Mouse (Mus musculus) spleen, adult 12 weeks (tissue): ENCODE results near the gene H2-Q7.
"Not testable (repeated sequence)": the region's sequence is repeated elsewhere in the genome, so short reads cannot be mapped to it uniquely, and the experiment has no call there.

Source experiments
- DNase-seq: peaks from one replicate; pipeline ENCODE4 v3.0.0; 2022; ENCODE audit warnings: low spot score

Gene H2-Q7

GRCm38 (mm10) chr17:35438885-35439284, at the start of gene H2-Q7:
Gene H2-Q7 (plus strand): TSS chr17:35439155.
- DNase-seq, result peak; percentile 93

DNA sequence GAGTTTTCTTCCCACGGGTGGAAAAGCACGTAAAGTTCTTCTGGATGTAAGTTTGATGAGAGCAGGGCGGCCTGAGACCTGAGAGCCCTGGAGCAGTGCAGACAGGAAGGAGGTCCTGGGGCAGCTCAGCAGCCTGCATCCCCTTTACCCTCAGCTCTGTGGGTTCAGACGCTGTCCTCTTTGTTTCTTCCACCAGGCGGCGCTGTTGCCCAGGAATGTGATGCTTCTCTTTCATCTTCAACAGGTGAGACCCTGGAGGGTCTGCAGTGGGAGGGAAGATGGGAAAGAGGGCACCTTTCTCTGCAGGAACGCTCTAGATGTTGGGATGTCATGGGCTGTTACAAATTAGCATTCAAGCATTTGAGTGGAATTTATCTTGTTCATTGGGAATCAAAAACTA, 49.2 kb upstream of the H2-Q7 start:
- peak; percentile 45 for DNase-seq

DNA sequence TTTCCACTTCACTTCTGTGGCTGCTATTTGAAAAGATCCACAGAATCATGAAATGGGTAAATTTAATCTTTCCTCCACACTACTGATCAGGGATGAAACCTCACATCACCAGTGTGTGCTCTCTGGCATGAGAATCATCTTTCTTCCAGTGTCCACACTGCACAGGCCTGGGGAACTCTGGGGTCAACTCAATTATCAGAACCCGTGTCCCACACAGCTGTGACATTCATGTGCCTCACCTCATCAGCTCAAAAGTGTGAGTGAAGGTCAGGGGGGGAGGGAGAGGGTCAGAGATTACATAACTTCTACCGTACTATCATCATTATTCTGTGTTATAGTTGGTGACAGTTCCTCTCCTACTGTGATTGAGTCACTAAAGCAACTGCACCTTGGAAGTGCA, 46.3 kb upstream of the H2-Q7 start:
- DNase-seq, result not testable (repeated sequence)

DNA sequence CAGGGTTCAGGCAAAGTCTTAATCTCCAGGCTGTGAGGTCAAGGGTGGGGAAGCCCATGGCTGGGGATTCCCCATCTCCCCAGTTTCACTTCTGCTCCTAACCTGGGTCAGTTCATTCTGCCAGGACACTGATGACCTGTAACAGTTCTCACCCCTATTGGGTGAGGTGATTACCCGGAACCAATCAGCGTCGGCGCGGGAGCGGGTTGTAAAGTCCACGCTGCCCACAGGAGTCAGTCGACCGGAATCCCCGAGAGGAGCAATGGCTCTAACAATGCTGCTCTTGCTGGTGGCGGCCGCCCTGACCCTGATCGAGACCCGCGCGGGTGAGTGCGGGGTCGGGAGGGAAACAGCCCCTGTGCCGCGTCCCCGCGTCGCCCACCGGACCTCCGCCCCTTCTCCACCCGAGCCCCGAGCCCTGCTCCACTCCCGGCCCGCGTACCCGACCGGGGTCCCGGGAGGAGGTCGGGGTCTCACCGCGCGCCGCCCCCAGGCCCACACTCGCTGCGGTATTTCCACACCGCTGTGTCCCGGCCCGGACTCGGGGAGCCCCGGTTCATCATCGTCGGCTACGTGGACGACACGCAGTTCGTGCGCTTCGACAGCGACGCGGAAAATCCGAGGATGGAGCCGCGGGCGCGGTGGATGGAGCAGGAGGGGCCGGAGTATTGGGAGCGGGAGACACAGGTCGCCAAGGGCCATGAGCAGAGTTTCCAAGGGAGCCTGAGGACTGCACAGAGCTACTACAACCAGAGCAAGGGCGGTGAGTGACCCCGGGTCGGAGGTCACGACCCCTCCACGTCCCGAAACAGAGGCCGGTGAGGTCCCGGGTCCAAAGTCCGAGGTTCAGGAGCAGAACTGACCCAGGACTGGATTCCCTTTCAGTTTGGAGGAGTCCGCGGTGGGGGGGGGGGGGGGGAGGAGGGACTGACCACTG, 44.8 kb upstream of the H2-Q7 start:
- DNase-seq, result peak; percentile 38

- not testable (repeated sequence) for DNase-seq
These were observed 42.0 kb upstream of the H2-Q7 start for GRCm38 (mm10) chr17:35396956-35397355.

- DNase-seq, result not testable (repeated sequence)
These were observed 25.9 kb upstream of the H2-Q7 start for GRCm38 (mm10) chr17:35413057-35413456.

- not testable (repeated sequence) for DNase-seq
These were observed 23.5 kb upstream of the H2-Q7 start for GRCm38 (mm10) chr17:35415273-35416129.

DNA sequence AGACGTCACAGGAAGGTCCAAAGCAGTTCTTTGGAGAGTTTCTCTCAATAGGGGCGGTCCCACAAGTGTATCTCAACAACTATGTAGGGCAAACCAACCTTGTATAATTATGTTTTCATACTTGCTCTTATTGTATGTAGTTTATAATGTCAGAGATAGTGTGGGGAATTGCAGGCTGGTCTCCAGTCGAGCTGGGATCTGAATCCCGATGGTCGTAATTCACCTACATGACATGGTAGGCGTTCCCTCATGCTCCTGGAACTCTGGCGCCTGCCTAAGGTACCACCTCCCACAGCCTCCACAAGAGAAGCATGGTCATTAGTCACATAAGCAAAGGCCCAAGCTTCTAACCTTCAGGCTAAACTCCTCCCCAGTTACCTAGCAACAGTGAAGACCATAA, 20.2 kb upstream of the H2-Q7 start:
- no peak for DNase-seq

GRCm38 (mm10) chr17:35419564-35419963, 19.4 kb upstream of the H2-Q7 start:
- DNase-seq, result not testable (repeated sequence)

- DNase-seq, result peak; percentile 43
These were observed 18.6 kb upstream of the H2-Q7 start for GRCm38 (mm10) chr17:35420206-35420810.

DNA sequence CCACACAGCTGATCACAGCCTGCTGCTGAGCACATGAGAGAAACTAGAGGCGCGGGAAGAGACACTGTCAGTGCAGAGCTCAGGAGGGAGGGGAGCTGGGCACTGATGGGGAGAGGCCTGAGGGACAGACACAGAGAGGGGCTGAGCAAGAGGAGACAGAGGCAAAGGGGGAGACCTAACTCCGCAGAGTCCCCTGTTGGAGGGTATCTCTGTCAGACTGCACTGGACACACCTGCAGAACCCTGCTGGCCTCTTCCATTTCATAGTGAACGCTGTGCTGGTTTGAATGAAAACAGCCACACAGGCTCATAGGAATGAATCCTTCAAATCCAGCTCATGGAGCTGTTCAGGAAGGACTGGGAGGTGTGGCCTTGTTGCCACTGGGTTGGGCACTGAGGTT, 17.6 kb upstream of the H2-Q7 start:
- not testable (repeated sequence) for DNase-seq

DNA sequence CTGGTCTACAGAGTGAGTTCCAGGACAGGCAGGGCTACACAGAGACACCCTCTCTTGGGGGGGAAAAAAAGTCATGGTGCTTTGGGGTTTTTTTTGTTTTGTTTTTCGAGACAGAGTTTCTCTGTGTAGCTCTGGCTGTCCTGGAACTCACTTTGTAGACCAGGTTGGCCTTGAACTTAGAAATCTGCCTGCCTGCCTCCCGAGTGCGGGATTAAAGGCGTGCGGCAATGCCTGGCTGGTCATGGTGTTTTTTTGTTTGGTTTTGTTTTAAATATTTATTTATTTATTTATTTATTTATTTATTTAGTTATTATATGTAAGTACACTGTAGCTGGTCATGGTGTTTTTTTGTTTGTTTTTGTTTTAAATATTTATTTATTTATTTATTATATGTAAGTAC, 16.6 kb upstream of the H2-Q7 start:
- DNase-seq, result not testable (repeated sequence)

DNA sequence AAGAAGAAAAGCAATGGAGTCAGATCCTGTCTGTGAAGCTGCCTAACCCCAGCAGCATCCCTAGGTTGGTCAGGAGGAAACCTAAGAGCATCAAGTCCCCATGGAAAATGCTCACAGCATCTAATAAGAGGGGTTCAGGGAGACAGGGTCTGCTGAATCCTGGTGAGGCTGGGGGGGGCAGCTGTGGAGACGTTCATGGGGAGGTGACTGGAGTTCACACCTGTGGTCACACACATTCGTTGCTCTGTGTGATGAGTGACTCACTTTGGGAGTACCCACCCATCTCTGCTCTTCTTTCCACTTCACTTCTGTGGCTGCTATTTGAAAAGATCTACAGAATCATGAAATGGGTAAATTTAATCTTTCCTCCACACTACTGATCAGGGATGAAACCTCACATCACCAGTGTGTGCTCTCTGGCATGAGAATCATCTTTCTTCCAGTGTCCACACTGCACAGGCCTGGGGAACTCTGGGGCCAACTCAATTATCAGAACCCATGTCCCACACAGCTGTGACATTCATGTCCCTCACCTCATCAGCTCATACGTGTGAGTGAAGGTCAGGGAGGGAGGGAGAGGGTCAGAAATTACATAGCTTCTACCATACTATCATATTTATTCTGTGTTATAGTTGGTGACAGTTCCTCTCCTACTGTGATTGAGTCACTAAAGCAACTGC, 15.7 kb upstream of the H2-Q7 start:
- not testable (repeated sequence) for DNase-seq

- DNase-seq, result peak; percentile 1
These were observed 14.8 kb upstream of the H2-Q7 start for GRCm38 (mm10) chr17:35424106-35424505.

DNA sequence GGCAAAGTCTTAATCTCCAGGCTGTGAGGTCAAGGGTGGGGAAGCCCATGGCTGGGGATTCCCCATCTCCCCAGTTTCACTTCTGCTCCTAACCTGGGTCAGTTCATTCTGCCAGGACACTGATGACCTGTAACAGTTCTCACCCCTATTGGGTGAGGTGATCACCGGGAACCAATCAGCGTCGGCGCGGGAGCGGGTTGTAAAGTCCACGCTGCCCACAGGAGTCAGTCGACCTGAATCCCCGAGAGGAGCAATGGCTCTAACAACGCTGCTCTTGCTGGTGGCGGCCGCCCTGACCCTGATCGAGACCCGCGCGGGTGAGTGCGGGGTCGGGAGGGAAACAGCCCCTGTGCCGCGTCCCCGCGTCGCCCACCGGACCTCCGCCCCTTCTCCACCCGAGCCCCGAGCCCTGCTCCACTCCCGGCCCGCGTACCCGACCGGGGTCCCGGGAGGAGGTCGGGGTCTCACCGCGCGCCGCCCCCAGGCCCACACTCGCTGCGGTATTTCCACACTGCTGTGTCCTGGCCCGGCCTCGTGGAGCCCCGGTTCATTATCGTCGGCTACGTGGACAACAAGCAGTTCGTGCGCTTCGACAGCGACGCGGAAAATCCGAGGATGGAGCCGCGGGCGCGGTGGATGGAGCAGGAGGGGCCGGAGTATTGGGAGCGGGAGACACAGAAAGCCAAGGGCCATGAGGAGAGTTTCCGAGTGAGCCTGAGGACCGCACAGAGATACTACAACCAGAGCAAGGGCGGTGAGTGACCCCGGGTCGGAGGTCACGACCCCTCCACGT, 14.1 kb upstream of the H2-Q7 start, which contains the start of gene H2-Q6:
Gene H2-Q6 (plus strand): TSS at position 227 of the 793 bp plus-strand sequence.
- peak; percentile 81 for DNase-seq

DNA sequence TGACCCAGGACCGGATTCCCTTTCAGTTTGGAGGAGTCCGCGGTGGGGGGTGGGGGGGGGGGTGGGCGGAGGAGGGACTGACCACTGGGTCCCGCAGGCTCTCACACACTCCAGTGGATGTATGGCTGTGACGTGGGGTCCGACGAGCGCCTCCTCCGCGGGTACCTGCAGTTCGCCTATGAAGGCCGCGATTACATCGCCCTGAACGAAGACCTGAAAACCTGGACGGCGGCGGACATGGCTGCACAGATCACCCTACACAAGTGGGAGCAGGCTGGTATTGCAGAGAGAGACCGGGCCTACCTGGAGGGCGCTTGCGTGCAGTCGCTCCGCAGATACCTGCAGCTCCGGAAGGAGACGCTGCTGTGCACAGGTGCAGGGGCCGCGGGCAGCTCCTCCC, 13.5 kb upstream of the H2-Q7 start:
- not testable (repeated sequence) for DNase-seq

- DNase-seq, result not testable (repeated sequence)
These were observed 10.1 kb upstream of the H2-Q7 start for GRCm38 (mm10) chr17:35428883-35429282.

GRCm38 (mm10) chr17:35430671-35431070, 8.3 kb upstream of the H2-Q7 start:
- DNase-seq, result not testable (repeated sequence)

- not testable (repeated sequence) for DNase-seq
These were observed 6.8 kb upstream of the H2-Q7 start for GRCm38 (mm10) chr17:35432167-35432566.

DNA sequence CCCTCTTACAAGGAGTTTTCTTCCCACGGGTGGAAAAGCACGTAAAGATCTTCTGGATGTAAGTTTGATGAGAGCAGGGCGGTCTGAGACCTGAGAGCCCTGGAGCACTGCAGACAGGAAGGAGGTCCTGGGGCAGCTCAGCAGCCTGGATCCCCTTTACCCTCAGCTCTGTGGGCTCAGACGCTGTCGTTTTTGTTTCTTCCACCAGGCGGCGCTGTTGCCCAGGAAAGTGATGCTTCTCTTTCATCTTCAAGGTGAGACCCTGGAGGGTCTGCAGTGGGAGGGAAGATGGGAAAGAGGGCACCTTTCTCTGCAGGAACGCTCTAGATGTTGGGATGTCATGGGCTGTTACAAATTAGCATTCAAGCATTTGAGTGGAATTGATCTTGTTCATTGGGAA, 4.1 kb upstream of the H2-Q7 start:
- not testable (repeated sequence) for DNase-seq

GRCm38 (mm10) chr17:35435577-35435976, 3.4 kb upstream of the H2-Q7 start:
- not testable (repeated sequence) for DNase-seq
